Mouse (Mus musculus) megakaryocyte, embryonic 14.5 days (primary cell): ENCODE data around the gene Krt32.

ENCODE experiments used
- FLI1 ChIP-seq: IDR thresholded peaks from 2 replicates; pipeline ENCODE4 v1.6.1; 2012; ENCODE audit warnings: low read length, inconsistent platforms, mixed read lengths
- GATA1 ChIP-seq: IDR thresholded peaks from 3 replicates; pipeline ENCODE4 v1.6.1; 2012; ENCODE audit warnings: mixed read lengths, low read length, inconsistent platforms, borderline replicate concordance

DNA sequence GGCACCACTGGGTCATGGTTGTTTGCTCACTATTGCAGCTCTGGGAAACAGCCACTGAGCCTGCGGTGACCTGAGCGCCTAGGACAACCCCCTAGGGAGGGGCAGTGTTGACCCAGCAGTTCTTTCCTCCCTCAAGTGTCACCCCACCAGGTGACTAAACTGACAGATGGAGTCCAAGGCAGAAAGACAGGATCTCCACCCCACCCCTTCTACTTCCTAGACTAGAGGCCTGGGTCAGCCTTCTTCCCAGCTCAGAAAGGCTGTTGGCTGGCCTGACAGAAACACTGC is 25.7 kb upstream of the Krt32 start:
- TF ChIP-seq FLI1: no peak
- no peak for TF ChIP-seq GATA1
